Mouse (Mus musculus) kidney, adult 11 months (tissue): ENCODE data around the gene Syce1.
"Not testable (repeated sequence)": the region's sequence is repeated elsewhere in the genome, so short reads cannot be mapped to it uniquely, and the experiment has no call there.

Source experiments
- DNase-seq: peaks from one replicate; pipeline ENCODE4 v3.0.0; 2022

The Syce1 gene

GRCm38 (mm10) chr7:140765888-140766739, 21.5 kb downstream of the Syce1 start:
- DNase-seq: no peak

DNA sequence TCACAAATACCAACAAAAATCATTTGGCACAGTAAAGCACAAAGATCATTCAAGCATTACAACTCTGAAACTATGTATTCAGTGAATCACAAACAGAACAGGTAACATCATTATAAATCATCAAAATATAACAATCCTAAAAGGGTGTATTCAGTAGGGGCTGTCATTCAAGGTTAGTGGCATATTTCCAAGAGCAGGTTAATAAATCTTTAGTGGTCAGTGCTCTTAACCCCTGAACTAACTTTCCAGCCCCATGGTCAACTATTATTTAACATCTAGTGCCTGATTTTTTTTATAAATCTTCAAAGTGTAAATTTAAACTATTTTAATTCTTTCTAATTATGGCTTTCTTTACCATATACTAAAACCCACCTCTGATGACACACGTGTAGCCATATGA, 22.3 kb downstream of the Syce1 start:
- DNase-seq: not testable (repeated sequence)

DNA sequence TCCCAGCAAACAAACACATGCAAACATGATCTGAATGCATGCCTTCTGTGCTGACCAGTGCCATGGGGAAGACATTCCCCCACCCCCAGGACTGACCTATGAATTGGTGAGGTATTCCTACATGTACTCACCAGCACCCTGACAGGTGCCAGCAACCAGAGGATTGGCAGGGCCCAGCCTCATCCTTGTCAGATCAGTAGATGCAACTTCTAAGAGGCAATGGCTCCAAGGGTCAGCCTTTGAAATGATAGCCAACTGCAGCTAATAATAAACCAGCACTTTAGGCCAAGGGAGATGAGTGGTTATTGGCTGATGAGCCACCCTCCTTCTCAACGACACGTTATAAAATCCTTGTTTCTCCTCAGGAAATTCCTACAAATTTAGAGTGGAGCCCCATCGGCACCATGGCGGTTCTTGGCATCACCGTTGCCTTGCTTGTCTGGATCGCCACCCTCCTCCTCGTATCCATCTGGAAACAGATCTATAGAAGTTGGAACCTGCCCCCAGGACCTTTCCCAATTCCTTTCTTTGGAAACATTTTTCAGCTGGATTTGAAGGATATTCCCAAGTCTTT, 24.1 kb downstream of the Syce1 start, which contains the start of gene Cyp2e1:
Cyp2e1 (plus strand) TSS at position 293 of the 574 bp plus-strand sequence.
- peak; percentile 84 for DNase-seq

DNA sequence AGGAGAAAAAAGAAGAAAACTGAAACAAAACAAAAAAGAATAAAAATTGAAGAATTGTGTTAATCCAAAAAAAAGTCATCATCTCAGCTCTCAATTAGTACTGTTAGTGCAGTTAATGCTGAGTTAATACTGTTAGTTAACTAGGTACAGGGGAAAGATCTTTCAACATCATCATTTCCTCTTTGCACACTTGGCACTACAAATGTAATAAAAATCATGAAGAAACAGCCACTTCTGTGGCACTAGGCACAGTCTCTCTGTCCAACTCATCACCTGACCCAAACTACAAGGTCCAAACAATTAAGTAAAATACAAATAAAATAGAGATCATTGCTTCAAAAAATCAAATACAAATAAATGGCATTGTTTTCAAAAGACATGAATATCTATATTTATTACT, 27.0 kb downstream of the Syce1 start:
- DNase-seq: no peak

DNA sequence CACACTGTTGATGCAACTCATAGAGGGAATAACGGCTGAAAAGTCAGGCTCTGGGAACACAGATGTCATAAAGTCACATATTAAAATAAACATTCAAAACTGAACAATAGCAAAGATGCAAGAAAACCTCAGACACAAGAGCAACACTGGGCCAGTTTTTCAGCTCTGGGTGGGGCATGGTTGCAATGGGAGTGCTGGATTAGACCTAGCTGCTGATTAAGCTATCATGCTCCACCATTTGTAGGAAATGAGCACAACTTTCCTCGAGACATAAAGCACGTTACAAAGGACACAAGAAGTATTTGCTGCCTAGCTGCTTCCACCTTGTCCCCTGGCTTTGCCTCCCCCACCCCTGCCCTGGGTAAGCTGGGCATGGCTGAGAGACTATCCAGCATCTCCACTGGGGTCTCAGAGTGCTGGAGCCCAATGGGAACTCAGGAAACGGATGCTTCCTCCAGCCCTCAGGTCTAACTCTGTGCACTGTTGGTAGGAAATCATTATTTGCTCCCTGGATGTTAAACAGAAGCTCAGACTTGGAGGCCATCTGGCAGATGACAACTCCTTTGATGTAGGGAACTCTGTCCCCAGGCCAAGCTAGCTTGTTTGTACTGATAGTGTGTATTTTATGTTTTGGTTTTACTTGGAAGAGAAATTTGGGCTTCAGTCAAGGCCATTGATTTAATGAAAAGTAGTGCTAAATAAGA, 31.3 kb downstream of the Syce1 start:
- no peak for DNase-seq

- DNase-seq: no peak
Observed at GRCm38 (mm10) chr7:140754556-140754955, 33.1 kb downstream of the Syce1 start.

DNA sequence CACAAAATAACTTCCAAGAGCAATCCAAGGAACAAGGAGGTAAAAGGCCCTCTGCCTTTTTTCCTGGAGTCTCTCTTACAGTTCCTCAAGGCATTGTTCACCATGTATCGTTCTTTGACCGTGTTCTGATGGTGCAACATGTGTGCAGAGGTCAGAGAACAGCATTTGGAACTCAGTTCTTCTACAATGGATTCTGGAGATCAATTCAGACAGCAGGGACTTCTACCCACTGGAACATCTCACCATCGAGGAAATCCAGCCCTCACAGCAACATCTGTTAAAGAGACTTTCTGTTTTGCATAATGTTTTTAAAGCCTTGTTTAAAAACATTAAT, 38.9 kb downstream of the Syce1 start:
- no peak for DNase-seq

DNA sequence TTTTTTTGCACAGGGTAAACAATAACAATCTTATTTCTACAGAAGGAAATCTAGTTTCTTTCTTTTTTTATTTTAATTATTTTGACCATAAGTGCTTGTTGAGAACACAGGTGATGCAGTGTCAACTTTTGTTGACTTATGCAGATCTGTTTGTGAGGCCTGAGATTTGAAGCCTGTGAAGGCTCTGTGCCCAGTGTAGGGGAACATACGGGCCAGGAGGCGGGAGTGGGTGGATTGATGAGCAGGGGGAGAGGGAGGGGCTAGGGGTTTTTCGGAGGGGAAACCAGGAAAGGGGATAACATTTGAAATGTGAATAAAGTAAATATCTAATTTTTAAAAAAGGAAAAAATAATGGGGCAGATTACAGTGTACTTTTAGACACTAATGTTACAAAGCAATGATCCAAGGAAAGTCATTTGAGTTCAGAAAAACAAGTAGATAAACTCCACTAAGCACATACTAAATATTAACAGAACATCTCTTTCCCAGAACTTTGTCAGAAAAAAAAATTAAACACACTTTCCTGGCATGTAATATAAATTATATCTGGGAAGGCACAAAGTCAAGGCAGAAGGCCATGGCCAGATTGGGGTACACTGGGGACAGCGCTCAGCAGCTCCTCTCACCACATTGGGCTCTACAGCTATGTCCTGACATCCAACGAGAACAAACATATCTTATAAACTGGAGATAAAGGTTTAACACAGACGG, 39.4 kb downstream of the Syce1 start:
- no peak for DNase-seq

- DNase-seq: no peak
Observed at GRCm38 (mm10) chr7:140747402-140747801, 40.2 kb downstream of the Syce1 start.

- DNase-seq: no peak
Observed at GRCm38 (mm10) chr7:140733162-140733561, 54.5 kb downstream of the Syce1 start.
